Mouse (Mus musculus) T-helper 2 cell (primary cell): ENCODE data around the gene Tmem33.

Experiments used
- in situ Hi-C: fragments of 300-600 bp; cut with MboI, MseI; formaldehyde crosslinking; loops from one replicate; pipeline ENCODE4 v1.15.1; 2025; ENCODE audit warnings: high pct_unique_total_duplicates

Tmem33 gene

GRCm38 (mm10) chr5:67321656-67322268, 61.4 kb downstream of the Tmem33 start:
- in situ Hi-C loops: no loop called here

GRCm38 (mm10) chr5:67324032-67324431, 63.7 kb downstream of the Tmem33 start:
- in situ Hi-C loops: no loop called here

DNA sequence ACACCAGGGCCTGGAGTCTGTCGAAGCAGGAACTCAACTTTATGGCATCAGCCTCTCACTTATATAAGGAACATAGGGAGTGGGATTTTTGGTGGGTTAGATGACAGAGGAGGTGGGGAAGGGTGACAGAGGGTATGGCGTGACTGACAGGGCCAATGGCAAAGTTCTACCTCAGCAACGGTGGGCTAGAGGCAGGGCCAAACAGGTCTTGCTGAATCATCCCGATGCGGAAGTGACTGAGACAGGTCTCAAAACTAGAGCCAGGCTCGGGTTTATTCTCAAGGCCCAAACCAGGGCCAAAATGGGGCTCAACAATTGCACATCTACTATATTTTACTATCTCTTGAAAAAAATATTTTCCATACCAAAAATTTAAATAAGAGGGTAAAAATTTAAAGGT, 80.4 kb downstream of the Tmem33 start:
- in situ Hi-C loops: no loop called here
